Mouse (Mus musculus) hindbrain, embryonic 13.5 days (tissue): ENCODE data around the gene Tpst2. TPM values are rescaled to one million over a fixed set of nuclear protein-coding genes. Genes with fewer than 3 reads are reported as not detected.
A peak's percentile ranks its signal among the peaks of the same experiment; 100 is the strongest.

Experiments
- ATAC-seq: fragments of 200-750 bp; cut with Nextera tagmentation; 2 replicates; pipeline ENCODE4 v1.8.0; 2017; ENCODE audit warnings: moderate TSS enrichment; ENCODE audit not compliant: low FRiP score
- H3K27ac ChIP-seq: fragments of 300-500 bp; sonication (generic); 2 replicates; pipeline ENCODE4 v1.5.1; 2015; ENCODE audit warnings: inconsistent platforms, mild to moderate bottlenecking, moderate library complexity
- H3K27me3 ChIP-seq: fragments of 300-500 bp; sonication (generic); 2 replicates; pipeline ENCODE4 v1.6.1; 2015; ENCODE audit warnings: mild to moderate bottlenecking, inconsistent platforms
- H3K36me3 ChIP-seq: fragments of 300-500 bp; sonication (generic); 2 replicates; pipeline ENCODE4 v1.6.1; 2015; ENCODE audit warnings: mild to moderate bottlenecking, inconsistent platforms
- H3K4me1 ChIP-seq: fragments of 300-500 bp; sonication (generic); replicated peaks from 2 replicates; pipeline ENCODE4 v1.6.1; 2015; ENCODE audit warnings: inconsistent platforms
- H3K4me2 ChIP-seq: fragments of 300-500 bp; sonication (generic); 2 replicates; pipeline ENCODE4 v1.6.1; 2015; ENCODE audit warnings: inconsistent platforms, mild to moderate bottlenecking, moderate library complexity
- H3K4me3 ChIP-seq: fragments of 300-500 bp; sonication (generic); 2 replicates; pipeline ENCODE4 v1.5.1; 2015; ENCODE audit warnings: mild to moderate bottlenecking, inconsistent platforms
- H3K9ac ChIP-seq: fragments of 300-500 bp; sonication (generic); 2 replicates; pipeline ENCODE4 v1.6.1; 2015; ENCODE audit warnings: mild to moderate bottlenecking, inconsistent platforms
- H3K9me3 ChIP-seq: fragments of 300-500 bp; sonication (generic); 2 replicates; pipeline ENCODE4 v1.6.1; 2016; ENCODE audit warnings: inconsistent platforms
- WGBS: fragments of 180-500 bp; shearing (Covaris S2); methylation state at CpG from one replicate; pipeline ENCODE4 v1.1.7; 2015; 5-methylcytosine and 5-hydroxymethylcytosine counted together
- polyA plus RNA-seq: library from polyadenylated mRNA; unstranded; fragments of >200 nt; fragmentation: Nextera tagmentation; extraction: Ambion mirVana; gene quantifications from 2 replicates; pipeline ENCODE4 v1.2.1, GENCODE M21; 2015

Tpst2 gene
- polyA plus RNA-seq, 1 experiment from 2014 or later, result 26.9 TPM

GRCm38 (mm10) chr5:112242361-112242778 is 34.1 kb upstream of the Tpst2 start:
- Histone ChIP-seq H3K4me1 (peaks cover 32% of the 10 kb centered on the region), H3K9ac (no peak overlapping the region), H3K27me3 (0 out of 2 replicates have a peak, but pooled peaks cover 7% of the 10 kb centered on the region), H3K27ac (no peak overlapping the region), H3K4me3 (no peak overlapping the region), H3K4me2 (no peak overlapping the region), H3K36me3 (no peaks in the 10 kb centered on the region), H3K9me3 (no peaks in the 10 kb centered on the region)
- ATAC-seq, result no peak
- WGBS, result 52% methylated on average over 5 of the region's 5 CpGs

DNA sequence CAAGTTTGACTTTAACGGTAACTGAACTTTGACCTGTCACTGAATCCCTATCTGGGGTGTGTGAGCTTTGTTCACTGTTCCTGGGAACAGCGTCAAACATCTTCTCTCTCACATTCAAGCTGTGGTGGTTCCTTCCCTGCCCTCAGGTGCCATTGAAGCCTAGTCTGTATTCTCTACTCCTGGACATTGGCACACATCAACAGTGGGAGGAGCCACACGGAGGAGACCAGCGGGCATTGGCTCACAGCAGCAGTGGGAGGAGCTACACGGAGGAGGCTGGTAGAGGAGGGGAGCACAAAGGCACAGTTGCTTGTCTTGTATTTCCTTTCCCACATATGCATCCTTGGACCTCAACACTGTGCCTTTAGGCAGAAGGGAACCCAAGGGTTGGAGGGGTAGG is 33.5 kb upstream of the Tpst2 start:
- Histone ChIP-seq H3K9me3 (no peaks in the 10 kb centered on the region), H3K27me3 (0 out of 2 replicates have a peak, but pooled peaks cover 7% of the 10 kb centered on the region), H3K36me3 (no peaks in the 10 kb centered on the region), H3K4me2 (no peak overlapping the region), H3K27ac (no peak overlapping the region), H3K9ac (no peak overlapping the region), H3K4me3 (no peak overlapping the region), H3K4me1 (peaks cover 25% of the 10 kb centered on the region)
- WGBS, result 54% methylated on average over 5 of the region's 5 CpGs
- no peak for ATAC-seq

- no peak overlapping the region for H3K4me2 ChIP-seq
- H3K27me3 ChIP-seq, result 0 out of 2 replicates have a peak, but pooled peaks cover 7% of the 10 kb centered on the region
- no peak for ATAC-seq
- H3K27ac ChIP-seq, result no peak overlapping the region
- no peak overlapping the region for H3K4me3 ChIP-seq
- peaks cover 19% of the 10 kb centered on the region for H3K4me1 ChIP-seq
- H3K36me3 ChIP-seq, result no peaks in the 10 kb centered on the region
- H3K9ac ChIP-seq, result no peak overlapping the region
- H3K9me3 ChIP-seq, result no peaks in the 10 kb centered on the region
- WGBS, result 71% methylated on average over 10 of the region's 10 CpGs
These were observed 32.8 kb upstream of the Tpst2 start for GRCm38 (mm10) chr5:112243539-112244274.

DNA sequence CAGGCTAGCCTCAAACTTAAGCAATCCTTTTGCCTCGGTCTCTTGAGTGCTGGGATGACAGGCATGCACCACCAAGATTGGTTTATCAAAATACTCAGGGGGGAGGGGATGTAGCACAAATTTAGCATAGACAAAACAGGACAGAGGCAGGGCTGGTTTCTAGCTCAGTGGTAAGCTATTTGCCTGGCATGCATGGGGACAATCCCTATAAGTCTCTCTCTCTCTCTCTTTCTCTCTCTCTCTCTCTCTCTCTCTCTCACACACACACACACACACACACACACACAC is 32.3 kb upstream of the Tpst2 start:
- H3K27me3 ChIP-seq, result 0 out of 2 replicates have a peak, but pooled peaks cover 7% of the 10 kb centered on the region
- H3K4me1 ChIP-seq, result peaks cover 14% of the 10 kb centered on the region
- no peaks in the 10 kb centered on the region for H3K36me3 ChIP-seq
- WGBS, result 75% methylated on average over 1 of the region's 1 CpGs
- H3K27ac ChIP-seq, result no peak overlapping the region
- no peak for ATAC-seq
- H3K9me3 ChIP-seq, result no peaks in the 10 kb centered on the region
- no peak overlapping the region for H3K4me2 ChIP-seq
- H3K4me3 ChIP-seq, result no peak overlapping the region
- H3K9ac ChIP-seq, result no peak overlapping the region

- WGBS, result 49% methylated on average over 8 of the region's 8 CpGs
- Histone ChIP-seq H3K4me2 (no peak overlapping the region), H3K9ac (no peak overlapping the region), H3K4me3 (no peak overlapping the region), H3K9me3 (no peaks in the 10 kb centered on the region), H3K36me3 (no peaks in the 10 kb centered on the region), H3K27ac (no peak overlapping the region), H3K27me3 (0 out of 2 replicates have a peak, but pooled peaks cover 7% of the 10 kb centered on the region), H3K4me1 (peaks cover 9% of the 10 kb centered on the region; the same call in 1 of the 2 replicates)
- ATAC-seq, result no peak
These were observed 31.4 kb upstream of the Tpst2 start for GRCm38 (mm10) chr5:112244890-112245615.

DNA sequence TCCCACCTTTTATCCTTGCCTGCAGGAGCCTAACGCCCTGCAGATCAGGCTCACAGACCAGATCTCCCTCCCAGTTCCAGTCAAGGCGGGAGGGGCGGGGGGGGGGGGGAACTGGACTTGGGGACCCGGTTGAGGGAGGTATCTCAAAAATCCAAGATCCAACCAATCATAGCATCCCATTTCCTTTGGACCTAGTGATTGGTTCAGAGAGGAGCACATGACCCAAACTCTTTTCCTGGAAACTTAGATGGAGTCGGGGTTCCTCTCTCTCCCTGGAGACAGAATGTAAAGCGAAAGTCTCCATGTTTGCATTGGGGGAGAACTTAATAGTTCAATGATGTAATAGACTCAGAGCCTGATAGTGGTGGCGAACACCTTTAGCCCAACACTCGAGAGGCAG is 29.1 kb upstream of the Tpst2 start:
- H3K4me2 ChIP-seq, result no peak overlapping the region
- no peak overlapping the region for H3K9ac ChIP-seq
- peaks cover 1% of the 10 kb centered on the region; the same call in 1 of the 2 replicates for H3K4me1 ChIP-seq
- H3K36me3 ChIP-seq, result no peaks in the 10 kb centered on the region
- H3K9me3 ChIP-seq, result no peaks in the 10 kb centered on the region
- 46% methylated on average over 8 of the region's 8 CpGs for WGBS
- no peak for ATAC-seq
- no peak overlapping the region for H3K4me3 ChIP-seq
- 0 out of 2 replicates have a peak, but pooled peaks cover 7% of the 10 kb centered on the region for H3K27me3 ChIP-seq
- no peak overlapping the region for H3K27ac ChIP-seq

DNA sequence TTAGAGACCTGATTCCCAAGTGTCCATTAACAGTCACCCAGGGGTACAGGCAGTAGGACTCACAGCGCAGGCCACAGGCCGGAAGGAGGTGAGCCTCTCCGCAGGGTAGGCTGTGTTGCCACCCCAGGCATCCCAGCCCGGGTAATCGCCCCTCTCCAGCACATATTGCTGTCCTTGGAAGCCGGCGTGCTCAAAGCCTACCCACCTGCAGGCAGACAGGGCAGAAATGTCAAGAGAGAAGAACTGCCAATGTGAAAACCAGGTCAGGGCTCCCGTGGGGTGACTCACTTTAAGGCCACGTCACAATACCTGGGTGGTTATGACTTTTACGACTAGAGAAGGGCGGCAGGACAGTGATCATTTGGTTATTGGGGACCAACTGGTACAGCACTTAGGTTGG is 27.4 kb upstream of the Tpst2 start:
- H3K27ac ChIP-seq, result no peak overlapping the region
- 86% methylated on average over 11 of the region's 11 CpGs for WGBS
- H3K27me3 ChIP-seq, result 0 out of 2 replicates have a peak, but pooled peaks cover 7% of the 10 kb centered on the region
- H3K4me1 ChIP-seq, result peaks cover 4% of the 10 kb centered on the region
- H3K9ac ChIP-seq, result no peak overlapping the region
- no peaks in the 10 kb centered on the region for H3K36me3 ChIP-seq
- H3K4me2 ChIP-seq, result no peak overlapping the region
- ATAC-seq, result no peak
- H3K4me3 ChIP-seq, result no peak overlapping the region
- H3K9me3 ChIP-seq, result no peaks in the 10 kb centered on the region

- no peak for ATAC-seq
- H3K4me3 ChIP-seq, result no peak within 1 kb of the TSS
These were observed 24.1 kb upstream of the Tpst2 start, which contains the start of gene Cryba4 for GRCm38 (mm10) chr5:112252400-112252799. Gene Cryba4 (minus strand): TSS chr5:112252518.

GRCm38 (mm10) chr5:112253169-112253568 is 23.3 kb upstream of the Tpst2 start:
- Histone ChIP-seq H3K27me3 (no peaks in the 10 kb centered on the region), H3K4me3 (no peak overlapping the region), H3K27ac (no peak overlapping the region), H3K9me3 (no peaks in the 10 kb centered on the region), H3K36me3 (no peaks in the 10 kb centered on the region), H3K4me2 (no peak overlapping the region), H3K4me1 (peaks cover 31% of the 10 kb centered on the region), H3K9ac (no peak overlapping the region)
- WGBS, result 38% methylated on average over 8 of the region's 8 CpGs
- no peak for ATAC-seq

More at GRCm38 (mm10) chr5:112252400-112252799, 24.1 kb upstream of the Tpst2 start, which contains the start of gene Cryba4:
- H3K36me3 ChIP-seq, result no peaks in the 10 kb centered on the region
- H3K4me1 ChIP-seq, result peaks cover 31% of the 10 kb centered on the region
- H3K27ac ChIP-seq, result no peak within 1 kb of the TSS
- no peak within 1 kb of the TSS for H3K4me2 ChIP-seq
- 69% methylated on average over 2 of the region's 2 CpGs for WGBS
- H3K9ac ChIP-seq, result no peak within 1 kb of the TSS
- H3K27me3 ChIP-seq, result no peaks in the 10 kb centered on the region
- H3K9me3 ChIP-seq, result no peaks in the 10 kb centered on the region

GRCm38 (mm10) chr5:112254282-112254806 is 22.1 kb upstream of the Tpst2 start:
- Histone ChIP-seq H3K9me3 (no peaks in the 10 kb centered on the region), H3K27ac (no peak overlapping the region), H3K4me1 (peaks cover 31% of the 10 kb centered on the region), H3K4me2 (no peak overlapping the region), H3K4me3 (no peak overlapping the region), H3K27me3 (no peaks in the 10 kb centered on the region), H3K9ac (no peak overlapping the region), H3K36me3 (no peaks in the 10 kb centered on the region)
- ATAC-seq, result 0 out of 2 replicates have a peak, but pooled peaks have one; percentile 22
- WGBS, result 73% methylated on average over 7 of the region's 7 CpGs

DNA sequence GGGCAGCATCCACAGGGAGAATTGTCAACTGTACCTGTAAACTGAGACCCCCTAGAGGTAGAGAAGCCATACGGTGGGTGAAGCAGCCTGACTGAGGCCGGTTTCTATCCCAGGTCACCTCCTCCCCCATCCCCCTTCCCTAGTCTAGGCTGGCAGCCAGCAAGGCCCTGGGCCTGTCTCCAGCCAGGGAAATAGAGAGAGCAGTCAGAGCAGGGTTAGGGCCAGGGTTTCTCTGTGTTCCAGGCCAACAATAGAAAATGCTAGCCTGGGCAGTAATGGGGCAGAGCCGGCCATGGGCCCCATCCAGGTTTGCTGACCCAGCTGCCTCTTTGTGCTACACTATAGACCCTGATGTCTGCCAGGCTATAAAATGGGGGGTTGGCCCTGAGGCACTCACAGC is 21.1 kb upstream of the Tpst2 start, which contains the start of gene Crybb1:
TSS of gene Crybb1 (plus strand) at position 390 of the 400 bp plus-strand sequence.
- ATAC-seq, result no peak
- no peaks in the 10 kb centered on the region for H3K9me3 ChIP-seq
- peaks cover 3% of the 10 kb centered on the region; the same call in 1 of the 2 replicates for H3K27me3 ChIP-seq
- peaks cover 31% of the 10 kb centered on the region for H3K4me1 ChIP-seq
- no peak within 1 kb of the TSS for H3K9ac ChIP-seq
- H3K4me3 ChIP-seq, result no peak within 1 kb of the TSS
- no peak within 1 kb of the TSS for H3K4me2 ChIP-seq
- WGBS, result 59% methylated on average over 3 of the region's 3 CpGs
- H3K36me3 ChIP-seq, result no peaks in the 10 kb centered on the region
- no peak within 1 kb of the TSS for H3K27ac ChIP-seq

GRCm38 (mm10) chr5:112256457-112256856 is 20.0 kb upstream of the Tpst2 start:
- ATAC-seq, result no peak
- no peak overlapping the region for H3K4me3 ChIP-seq
- no peak overlapping the region for H3K4me2 ChIP-seq
- H3K9me3 ChIP-seq, result no peaks in the 10 kb centered on the region
- H3K36me3 ChIP-seq, result no peaks in the 10 kb centered on the region
- peaks cover 31% of the 10 kb centered on the region for H3K4me1 ChIP-seq
- 77% methylated on average over 9 of the region's 9 CpGs for WGBS
- H3K9ac ChIP-seq, result no peak overlapping the region
- H3K27ac ChIP-seq, result no peak overlapping the region
- peaks cover 7% of the 10 kb centered on the region; the same call in 1 of the 2 replicates for H3K27me3 ChIP-seq
